Mouse (Mus musculus) CH12.LX (cell line): ENCODE data around the gene Hapln1. TPM values are rescaled to one million over a fixed set of nuclear protein-coding genes. Genes with fewer than 3 reads are reported as not detected.

Experiments used
- DNase-seq: peaks from one replicate; pipeline ENCODE4 v3.0.0-alpha.2; 2013; ENCODE audit errors: extremely low read depth
- H3K27ac ChIP-seq: 2 replicates; pipeline ENCODE4 v1.5.1; 2012; ENCODE audit warnings: low read depth, mild to moderate bottlenecking, control low read depth, moderate library complexity; ENCODE audit not compliant: insufficient read depth
- H3K27me3 ChIP-seq: replicated peaks from 2 replicates; pipeline ENCODE3; 2012; ENCODE audit warnings: inconsistent platforms
- H3K36me3 ChIP-seq, 2 experiments: replicated peaks in 1 of 2; 2 replicates each; pipeline versions ENCODE3 to v1.6.1; 2012; ENCODE audit warnings: inconsistent platforms in 1 of 2, low read length in 1 of 2, mild to moderate bottlenecking in 1 of 2, mixed read lengths in 1 of 2, moderate library complexity in 1 of 2; ENCODE audit not compliant: control insufficient read depth in 1 of 2, insufficient read depth in 1 of 2
- H3K4me1 ChIP-seq, 2 experiments: 2 replicates each; pipeline ENCODE4 v1.6.1; 2012; ENCODE audit warnings: inconsistent platforms in 1 of 2, moderate library complexity in 1 of 2; ENCODE audit not compliant: insufficient read depth in 2 of 2, control insufficient read depth in 1 of 2
- H3K4me2 ChIP-seq: 2 replicates; pipeline ENCODE4 v1.6.1; 2012; ENCODE audit warnings: low read depth, mild to moderate bottlenecking, control low read depth; ENCODE audit not compliant: poor library complexity, insufficient read depth, severe bottlenecking
- H3K4me3 ChIP-seq, 3 experiments: fragments of 150-350 bp in 1 of 3; sonication (generic) in 1 of 3; replicated peaks in 1 of 3; 2 replicates each; pipeline versions ENCODE3 to v1.5.1; 2011 to 2012; ENCODE audit warnings: low read depth in 2 of 3, low read length in 2 of 3, mild to moderate bottlenecking in 2 of 3, moderate library complexity in 2 of 3, control low read depth in 1 of 3, improper control_type of control experiment in 1 of 3, inconsistent platforms in 1 of 3, mixed read lengths in 1 of 3; ENCODE audit not compliant: poor library complexity in 1 of 3
- H3K79me2 ChIP-seq: replicated peaks from 2 replicates; pipeline ENCODE4 v1.6.1; 2012; ENCODE audit warnings: mild to moderate bottlenecking, moderate library complexity; ENCODE audit not compliant: control insufficient read depth, poor library complexity, insufficient read depth, severe bottlenecking; ENCODE audit errors: extremely low read depth
- H3K9ac ChIP-seq: 2 replicates; pipeline ENCODE4 v1.6.1; 2012; ENCODE audit warnings: low read depth, mild to moderate bottlenecking, control low read depth, moderate library complexity; ENCODE audit not compliant: insufficient read depth
- H3K9me3 ChIP-seq: replicated peaks from 2 replicates; pipeline ENCODE3; 2012; ENCODE audit warnings: low read length, inconsistent platforms, mixed read lengths
- CHD1 ChIP-seq: IDR thresholded peaks from 2 replicates; pipeline ENCODE4 v1.6.1; 2012; ENCODE audit warnings: low read depth, low read length, improper control_type of control experiment, inconsistent platforms
- CHD2 ChIP-seq: IDR thresholded peaks from 2 replicates; pipeline ENCODE4 v1.6.1; 2011; ENCODE audit warnings: low read length, improper control_type of control experiment
- CTCF ChIP-seq, 2 experiments: IDR thresholded peaks in 1 of 2; conservative IDR thresholded peaks in 1 of 2; 2 replicates each; pipeline ENCODE4 v1.5.1; 2011 to 2012; ENCODE audit warnings: low read depth in 2 of 2, low read length in 2 of 2, improper control_type of control experiment in 1 of 2, inconsistent platforms in 1 of 2, mild to moderate bottlenecking in 1 of 2, moderate library complexity in 1 of 2
- E2F4 ChIP-seq: IDR thresholded peaks from 2 replicates; pipeline ENCODE4 v1.6.1; 2011; ENCODE audit warnings: low read depth, low read length, improper control_type of control experiment; ENCODE audit not compliant: insufficient replicate concordance
- ELF1 ChIP-seq: IDR thresholded peaks from 2 replicates; pipeline ENCODE4 v1.6.1; 2014; ENCODE audit warnings: low read depth, mild to moderate bottlenecking, inconsistent platforms, low read length, improper control_type of control experiment
- GABPA ChIP-seq: IDR thresholded peaks from 2 replicates; pipeline ENCODE4 v1.6.1; 2012; ENCODE audit warnings: low read depth, low read length, improper control_type of control experiment, inconsistent platforms; ENCODE audit not compliant: insufficient replicate concordance
- HCFC1 ChIP-seq: IDR thresholded peaks from 2 replicates; pipeline ENCODE4 v1.6.1; 2012; ENCODE audit warnings: low read depth, mild to moderate bottlenecking, inconsistent platforms, low read length, improper control_type of control experiment
- IRF4 ChIP-seq: IDR thresholded peaks from 2 replicates; pipeline ENCODE4 v1.6.1; 2014; ENCODE audit warnings: low read depth, mild to moderate bottlenecking, inconsistent platforms, low read length, improper control_type of control experiment
- JUN ChIP-seq: IDR thresholded peaks from 2 replicates; pipeline ENCODE4 v1.6.1; 2011; ENCODE audit warnings: low read depth, mild to moderate bottlenecking, low read length, improper control_type of control experiment, moderate library complexity; ENCODE audit not compliant: insufficient read depth
- KAT2A ChIP-seq: IDR thresholded peaks from 2 replicates; pipeline ENCODE4 v1.6.1; 2012; ENCODE audit warnings: low read length, improper control_type of control experiment, inconsistent platforms; ENCODE audit not compliant: insufficient replicate concordance
- MAFK ChIP-seq: IDR thresholded peaks from 2 replicates; pipeline ENCODE4 v1.6.1; 2011; ENCODE audit warnings: low read length, improper control_type of control experiment; ENCODE audit not compliant: insufficient replicate concordance
- MEF2A ChIP-seq: IDR thresholded peaks from 2 replicates; pipeline ENCODE4 v1.6.1; 2014; ENCODE audit warnings: low read depth, mild to moderate bottlenecking, inconsistent platforms, low read length, improper control_type of control experiment, borderline replicate concordance
- MYC ChIP-seq: IDR thresholded peaks from 2 replicates; pipeline ENCODE4 v1.6.1; 2011; ENCODE audit warnings: low read depth, mild to moderate bottlenecking, improper control_type of control experiment, low read length
- NRF1 ChIP-seq: IDR thresholded peaks from 2 replicates; pipeline ENCODE4 v1.6.1; 2014; ENCODE audit warnings: low read depth, mild to moderate bottlenecking, inconsistent platforms, low read length, improper control_type of control experiment, moderate library complexity
- POLR2AphosphoS2 ChIP-seq: IDR thresholded peaks from 2 replicates; pipeline ENCODE4 v1.6.1; 2011; ENCODE audit warnings: low read depth, low read length, improper control_type of control experiment
- RAD21 ChIP-seq: IDR thresholded peaks from 2 replicates; pipeline ENCODE4 v1.6.1; 2011; ENCODE audit warnings: low read depth, mild to moderate bottlenecking, low read length, improper control_type of control experiment, moderate library complexity
- UBTF ChIP-seq: IDR thresholded peaks from 2 replicates; pipeline ENCODE4 v1.6.1; 2012; ENCODE audit warnings: low read depth, mild to moderate bottlenecking, inconsistent platforms, low read length, improper control_type of control experiment, moderate library complexity
- USF2 ChIP-seq: conservative IDR thresholded peaks from 2 replicates; pipeline ENCODE4 v1.6.1; 2011; ENCODE audit warnings: low read depth, low read length, improper control_type of control experiment
- dilution Hi-C: fragments of 300-500 bp; cut with MboI; formaldehyde crosslinking; loops from 2 replicates; pipeline ENCODE4 v1.14.3; 2020; ENCODE audit warnings: low sequenced_read_pairs; ENCODE audit not compliant: extremely low pct_unique_long_range_greater_than_20kb, extremely low pct_ligation_motif_present
- in situ Hi-C: fragments of 300-500 bp; cut with MboI; formaldehyde crosslinking; loops from 3 replicates; pipeline ENCODE4 v1.14.3; 2019; ENCODE audit warnings: low sequenced_read_pairs, low pct_ligation_motif_present, low pct_unique_long_range_greater_than_20kb, mixed read lengths
- polyA plus RNA-seq: library from polyadenylated mRNA; unstranded; fragments of >175 nt; gene quantifications from 2 replicates; pipeline ENCODE4 v1.2.1, GENCODE M21; 2012; ENCODE audit warnings: low read depth; ENCODE audit not compliant: insufficient read length
- total RNA-seq, 2 experiments: library from RNA; depleted of rRNA; stranded (reverse); fragments of 300-350 nt in 1 of 2; fragments of >200 nt in 1 of 2; gene quantifications; 2 replicates each; pipeline ENCODE4 v1.2.3; 2012 to 2014

Gene Hapln1
- total and polyA plus RNA-seq, 3 experiments = 0.30 to 2.6 (median 0.46) TPM

DNA sequence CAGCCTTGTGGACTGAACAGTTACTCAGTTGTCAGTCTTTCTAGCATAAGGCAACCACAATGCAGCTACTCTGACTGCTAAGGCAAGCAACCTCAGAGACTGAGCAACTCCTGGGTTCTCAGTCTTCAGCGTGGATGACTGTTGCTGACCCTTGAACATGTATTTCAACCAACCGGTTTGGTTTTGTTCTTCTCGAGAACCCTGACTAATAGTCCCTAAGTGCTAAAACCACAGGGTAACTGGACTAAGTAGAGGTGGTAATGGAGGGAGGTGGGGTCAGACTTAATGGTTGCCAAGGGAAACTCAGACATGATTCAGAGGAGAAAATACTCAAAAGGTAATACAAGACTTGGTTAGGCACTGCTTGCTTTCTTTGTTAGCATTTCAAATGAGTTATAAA, 97.4 kb downstream of the Hapln1 start:
- Histone ChIP-seq H3K79me2 (no peaks in the 10 kb centered on the region), H3K9ac (no peak overlapping the region)
- no peak for TF ChIP-seq JUN
- TF ChIP-seq CHD2 = no peak
- no peak for TF ChIP-seq KAT2A
- TF ChIP-seq POLR2AphosphoS2 = no peak
- TF ChIP-seq CHD1 = no peak
- no peak for TF ChIP-seq E2F4
- no peak for TF ChIP-seq IRF4
- no peak for TF ChIP-seq ELF1
- TF ChIP-seq MYC = no peak
- TF ChIP-seq MEF2A = no peak
- TF ChIP-seq GABPA = no peak
- TF ChIP-seq, all 38 proteins: peak for 0
- H3K27ac ChIP-seq = no peak overlapping the region
- no peak overlapping the region for H3K4me2 ChIP-seq
- no peaks in the 10 kb centered on the region for H3K27me3 ChIP-seq
- in situ Hi-C loops (no loop called here), dilution Hi-C loops (no loop called here)
- peaks cover 0 to 12% of the 10 kb centered on the region in 2 experiments; a peak in 2 of 4 replicates for H3K4me1 ChIP-seq
- no peak overlapping the region for H3K4me3 ChIP-seq
- no peak for DNase-seq
- H3K36me3 ChIP-seq = no peaks in the 10 kb centered on the region
- no peaks in the 10 kb centered on the region for H3K9me3 ChIP-seq

DNA sequence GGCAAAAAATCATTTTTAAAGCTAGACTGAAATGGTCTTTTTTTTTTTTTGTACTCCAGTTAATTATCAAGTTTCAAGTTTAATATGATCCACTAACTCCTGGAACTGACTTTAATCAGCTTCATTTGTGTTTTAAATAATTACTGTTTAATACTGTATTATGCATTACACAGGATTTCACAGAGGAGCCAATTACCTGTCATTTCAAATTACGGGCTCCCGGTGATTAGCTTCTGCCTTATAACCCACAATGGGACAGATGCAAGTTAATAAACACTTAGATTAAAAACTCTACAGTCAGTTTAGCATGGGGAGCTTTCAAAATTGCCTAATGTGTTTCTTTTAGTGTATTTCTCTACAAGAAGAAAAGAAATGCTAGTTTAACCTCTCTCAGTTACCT, 106.0 kb downstream of the Hapln1 start:
- Histone ChIP-seq H3K9ac (no peak overlapping the region), H3K4me1 (peaks cover 0 to 15% of the 10 kb centered on the region in 2 experiments; a peak in 2 of 4 replicates), H3K9me3 (no peaks in the 10 kb centered on the region), H3K79me2 (no peaks in the 10 kb centered on the region), H3K36me3 (no peaks in the 10 kb centered on the region), H3K27ac (no peak overlapping the region), H3K4me3 (no peak overlapping the region), H3K4me2 (no peak overlapping the region), H3K27me3 (no peaks in the 10 kb centered on the region)
- TF ChIP-seq RAD21 = no peak
- no peak for TF ChIP-seq HCFC1
- TF ChIP-seq CTCF (conservative IDR thresholded peaks at IDR 0.05 in 1 of 2, IDR thresholded peaks at IDR 0.05 in 1 of 2; ENCODE audit: low read depth in 2 of 2, low read length in 2 of 2) = no peak
- TF ChIP-seq MAFK = no peak
- TF ChIP-seq CHD1 = no peak
- no peak for TF ChIP-seq NRF1
- TF ChIP-seq GABPA = no peak
- no peak for TF ChIP-seq IRF4
- no peak for TF ChIP-seq USF2
- TF ChIP-seq UBTF = no peak
- TF ChIP-seq CHD2 = no peak
- no peak for TF ChIP-seq POLR2AphosphoS2
- no peak for TF ChIP-seq MYC
- in situ Hi-C loops (no loop called here), dilution Hi-C loops (no loop called here)
- DNase-seq = no peak
